Mouse (Mus musculus) kidney, embryonic 14.5 days (tissue): Measurements from ENCODE around the gene Pitpnm2. TPM values are rescaled to one million over a fixed set of nuclear protein-coding genes. Genes with fewer than 3 reads are reported as not detected.
"Not testable (repeated sequence)": the region's sequence is repeated elsewhere in the genome, so short reads cannot be mapped to it uniquely, and the experiment has no call there.

Experiments
- ATAC-seq: fragments of 200-750 bp; cut with Nextera tagmentation; 2 replicates; pipeline ENCODE4 v1.8.0; 2017; ENCODE audit warnings: moderate number of reproducible peaks, mild to moderate bottlenecking, moderate TSS enrichment, moderate library complexity; ENCODE audit not compliant: low FRiP score, low TSS enrichment
- H3K27ac ChIP-seq: fragments of 300-500 bp; sonication (generic); 2 replicates; pipeline ENCODE4 v1.5.1; 2014; ENCODE audit warnings: low read depth, mild to moderate bottlenecking, low read length, moderate library complexity, mixed read lengths
- H3K27me3 ChIP-seq: fragments of 300-500 bp; sonication (generic); 2 replicates; pipeline ENCODE4 v1.6.1; 2014; ENCODE audit warnings: mild to moderate bottlenecking, low read length; ENCODE audit not compliant: control insufficient read depth, insufficient read depth
- H3K36me3 ChIP-seq: fragments of 300-500 bp; sonication (generic); 2 replicates; pipeline ENCODE4 v1.6.1; 2014; ENCODE audit warnings: low read length, mixed read lengths; ENCODE audit not compliant: control insufficient read depth, insufficient read depth
- H3K4me1 ChIP-seq: fragments of 300-500 bp; sonication (generic); 2 replicates; pipeline ENCODE4 v1.6.1; 2014; ENCODE audit warnings: low read length, mixed read lengths; ENCODE audit not compliant: control insufficient read depth, insufficient read depth
- H3K4me2 ChIP-seq: fragments of 300-500 bp; sonication (generic); replicated peaks from 2 replicates; pipeline ENCODE4 v1.6.1; 2014; ENCODE audit warnings: low read depth, mild to moderate bottlenecking, low read length
- H3K4me3 ChIP-seq: fragments of 300-500 bp; sonication (generic); 2 replicates; pipeline ENCODE4 v1.5.1; 2014; ENCODE audit warnings: mild to moderate bottlenecking, low read length
- H3K9ac ChIP-seq: fragments of 300-500 bp; sonication (generic); 2 replicates; pipeline ENCODE4 v1.6.1; 2014; ENCODE audit warnings: low read depth, mild to moderate bottlenecking, low read length, moderate library complexity
- H3K9me3 ChIP-seq: fragments of 300-500 bp; sonication (generic); 2 replicates; pipeline ENCODE4 v1.6.1; 2016; ENCODE audit warnings: low read length; ENCODE audit not compliant: control insufficient read depth
- WGBS: fragments of 180-500 bp; shearing (Covaris S2); extraction: QIAGEN DNeasy Blood & Tissue Kit; methylation state at CpG from one replicate; pipeline ENCODE4 v1.1.7; 2014; 5-methylcytosine and 5-hydroxymethylcytosine counted together
- polyA plus RNA-seq: library from polyadenylated mRNA; unstranded; fragments of >200 nt; fragmentation: Nextera tagmentation; extraction: Ambion mirVana; gene quantifications from 2 replicates; pipeline ENCODE4 v1.2.1, GENCODE M21; 2014

Gene Pitpnm2
- 5.1 and 7.0 TPM in 2 replicates for polyA plus RNA-seq

DNA sequence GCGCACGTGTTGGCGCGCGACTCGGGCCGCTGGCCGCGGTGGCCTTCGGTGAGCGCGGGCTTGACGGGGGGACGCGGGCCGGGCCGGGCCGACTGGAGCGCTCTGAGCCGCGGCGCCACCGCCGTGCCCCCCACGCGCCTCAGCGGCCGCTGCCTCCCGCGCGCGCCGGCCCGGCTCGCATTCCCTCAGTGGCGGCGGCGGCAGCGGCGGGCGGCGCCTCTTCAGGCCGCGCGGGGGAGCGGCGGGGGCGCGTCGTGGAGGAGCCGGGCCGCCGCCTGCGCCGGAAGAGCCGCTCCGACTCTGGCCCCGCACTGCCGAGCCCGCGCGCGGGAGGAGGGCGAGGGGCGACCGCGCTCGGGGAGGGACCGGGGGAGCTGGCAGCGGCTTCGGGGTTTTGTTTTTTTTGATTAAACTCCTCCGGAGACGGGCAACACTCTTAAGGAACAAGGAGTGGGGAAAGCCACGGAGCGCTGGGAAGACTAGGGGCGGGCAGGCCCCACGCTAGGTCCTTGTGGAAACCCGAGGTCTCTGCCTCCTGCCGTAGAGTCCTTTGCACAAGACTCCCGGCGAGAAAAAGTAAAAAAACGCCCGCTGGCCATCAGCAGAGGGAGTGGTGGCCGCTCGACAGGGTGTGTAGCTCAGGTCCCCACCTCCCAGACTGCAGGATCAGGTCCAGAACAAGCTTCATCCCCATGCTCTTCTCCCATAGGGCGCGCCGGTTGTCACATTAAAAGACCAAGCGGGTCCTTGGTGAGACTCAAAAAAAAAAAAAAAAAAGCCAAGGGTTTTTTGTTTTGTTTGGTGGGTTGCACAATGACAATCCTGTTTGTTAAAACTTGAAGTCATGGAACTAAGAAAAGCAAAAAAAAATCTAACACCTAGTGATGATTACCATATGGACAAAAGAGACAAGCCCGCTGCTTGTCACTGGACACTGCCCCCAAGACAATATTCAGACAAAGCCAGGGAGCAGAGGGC, at the start of gene Pitpnm2:
Gene Pitpnm2 (minus strand): TSS at position 147 of the 978 bp plus-strand sequence.
- H3K27ac ChIP-seq, result peak within 1 kb of the TSS; percentile 49; the same call in 1 of the 2 replicates
- WGBS, result 1% methylated on average over 62 of the region's 90 CpGs
- H3K9ac ChIP-seq, result peak within 1 kb of the TSS; percentile 88

DNA sequence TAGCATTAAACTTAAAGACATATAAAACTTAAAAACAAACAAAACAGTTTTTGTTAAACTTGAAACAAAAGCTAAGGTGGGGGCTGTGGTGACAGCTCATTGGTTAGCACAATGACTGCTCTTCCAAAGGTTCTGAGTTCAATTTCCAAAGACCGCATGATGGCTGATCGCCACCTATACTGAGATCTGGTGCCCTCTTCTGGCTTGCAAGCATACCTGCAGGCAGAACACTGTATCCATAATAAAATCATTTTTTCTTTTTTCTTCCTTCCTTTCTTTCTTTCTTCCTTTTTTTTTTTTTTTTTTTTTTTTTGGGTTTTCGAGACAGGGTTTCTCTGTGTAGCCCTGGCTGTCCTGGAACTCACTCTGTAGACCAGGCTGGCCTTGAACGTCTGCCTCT, 49.7 kb upstream of the Pitpnm2 start:
- not testable (repeated sequence) for H3K27ac ChIP-seq, H3K4me1 ChIP-seq, H3K9ac ChIP-seq, H3K4me2 ChIP-seq, H3K27me3 ChIP-seq, H3K4me3 ChIP-seq, H3K9me3 ChIP-seq, ATAC-seq
- 73% methylated on average over 3 of the region's 4 CpGs for WGBS
- peaks cover 61% of the 10 kb centered on the region for H3K36me3 ChIP-seq

More for the DNA sequence above, at the start of gene Pitpnm2:
- Histone ChIP-seq H3K9me3 (no peaks in the 10 kb centered on the region), H3K4me2 (peak within 1 kb of the TSS; percentile 87), H3K4me1 (peaks cover 12% of the 10 kb centered on the region), H3K27me3 (no peaks in the 10 kb centered on the region), H3K36me3 (peaks cover 11% of the 10 kb centered on the region; the same call in 1 of the 2 replicates), H3K4me3 (peak within 1 kb of the TSS; percentile 53)
- ATAC-seq, result peak; percentile 67

- H3K27ac ChIP-seq, result no peak overlapping the region
- peaks cover 61% of the 10 kb centered on the region for H3K36me3 ChIP-seq
- H3K4me2 ChIP-seq, result no peak overlapping the region
- H3K27me3 ChIP-seq, result no peaks in the 10 kb centered on the region
- H3K9me3 ChIP-seq, result no peaks in the 10 kb centered on the region
- H3K4me3 ChIP-seq, result no peak overlapping the region
- no peaks in the 10 kb centered on the region for H3K4me1 ChIP-seq
- no peak for ATAC-seq
- 96% methylated on average over 4 of the region's 4 CpGs for WGBS
- no peak overlapping the region for H3K9ac ChIP-seq
Observed at GRCm38 (mm10) chr5:124296475-124296874, 46.9 kb upstream of the Pitpnm2 start.

DNA sequence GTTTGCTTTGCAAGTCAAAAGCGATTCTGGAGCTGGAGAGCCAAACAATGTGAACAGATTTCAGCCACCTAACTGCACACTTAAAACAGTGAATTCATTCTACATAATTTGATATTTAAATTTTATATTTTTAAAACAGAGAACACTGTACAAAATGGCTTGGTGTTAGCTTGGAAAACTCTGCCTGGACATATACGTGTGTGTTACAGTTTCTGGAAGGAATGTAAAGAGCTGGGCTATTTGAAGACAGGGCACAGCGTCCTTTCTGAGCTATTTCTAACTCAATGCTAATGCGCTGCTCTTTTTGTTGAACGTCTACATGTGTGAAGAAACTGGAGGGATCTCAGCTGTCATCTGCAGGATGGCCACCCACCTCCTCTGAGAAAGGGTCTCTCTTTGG, 44.4 kb upstream of the Pitpnm2 start:
- H3K4me3 ChIP-seq, result no peak overlapping the region
- no peak overlapping the region for H3K27ac ChIP-seq
- H3K9ac ChIP-seq, result no peak overlapping the region
- H3K9me3 ChIP-seq, result no peaks in the 10 kb centered on the region
- peaks cover 76% of the 10 kb centered on the region for H3K36me3 ChIP-seq
- H3K27me3 ChIP-seq, result no peaks in the 10 kb centered on the region
- no peak overlapping the region for H3K4me2 ChIP-seq
- no peaks in the 10 kb centered on the region for H3K4me1 ChIP-seq
- no peak for ATAC-seq
- WGBS, result 90% methylated on average over 5 of the region's 5 CpGs

DNA sequence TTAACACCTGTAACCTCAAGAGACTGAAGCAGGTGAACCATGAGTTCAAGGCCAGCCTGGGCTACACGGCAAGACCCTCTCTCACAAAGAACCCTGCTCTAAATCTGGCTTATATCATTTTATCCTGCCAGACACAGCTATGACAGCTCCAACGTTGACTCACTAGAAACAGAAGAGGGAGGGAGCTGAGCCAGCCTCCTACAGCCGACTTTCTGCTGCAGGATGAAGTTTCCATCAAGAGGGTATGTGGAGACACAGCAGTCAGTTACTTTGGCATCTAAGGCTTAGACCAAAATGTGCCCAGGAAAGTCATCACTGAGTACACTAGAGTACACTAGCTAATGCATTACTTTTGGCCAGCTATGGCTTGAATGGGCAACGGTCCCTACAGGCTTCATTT, 40.7 kb upstream of the Pitpnm2 start:
- no peak overlapping the region for H3K27ac ChIP-seq
- H3K9me3 ChIP-seq, result 0 out of 2 replicates have a peak, but pooled peaks cover 2% of the 10 kb centered on the region
- no peaks in the 10 kb centered on the region for H3K27me3 ChIP-seq
- H3K4me1 ChIP-seq, result no peaks in the 10 kb centered on the region
- WGBS, result 93% methylated on average over 4 of the region's 4 CpGs
- no peak for ATAC-seq
- H3K4me3 ChIP-seq, result no peak overlapping the region
- no peak overlapping the region for H3K9ac ChIP-seq
- peaks cover 78% of the 10 kb centered on the region for H3K36me3 ChIP-seq
- H3K4me2 ChIP-seq, result no peak overlapping the region

DNA sequence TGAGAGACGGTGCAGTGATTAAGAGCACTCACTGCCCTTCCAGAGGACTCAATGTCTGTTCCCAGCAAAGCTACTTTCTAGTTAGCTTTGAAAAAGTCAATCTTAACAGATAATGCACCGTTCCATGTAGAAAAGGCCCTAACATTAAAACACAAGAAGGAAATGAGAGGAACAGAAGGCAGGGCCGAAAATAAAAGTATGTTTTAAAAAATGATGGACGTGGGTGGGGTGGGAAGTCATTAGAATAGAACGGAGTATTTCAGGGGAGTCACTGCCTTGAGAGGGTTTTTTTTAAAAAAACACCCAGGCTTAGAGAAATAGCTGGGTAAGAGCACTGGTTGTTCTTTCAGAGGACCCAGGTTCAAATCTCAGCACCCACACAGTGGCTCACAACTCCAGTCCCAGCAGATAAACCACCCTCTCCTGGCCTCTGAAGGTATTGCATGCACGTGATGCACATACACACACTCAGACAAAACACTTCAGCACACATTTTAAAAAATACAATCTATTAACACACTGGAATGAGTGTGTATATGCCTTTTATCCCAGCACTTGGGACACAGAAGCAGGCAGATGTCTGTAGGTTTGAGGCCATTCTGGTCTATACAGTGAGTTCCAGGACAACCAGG, 38.2 kb upstream of the Pitpnm2 start:
- no peak for ATAC-seq
- Histone ChIP-seq H3K27me3 (no peaks in the 10 kb centered on the region), H3K9ac (no peak overlapping the region), H3K27ac (no peak overlapping the region), H3K9me3 (0 out of 2 replicates have a peak, but pooled peaks cover 2% of the 10 kb centered on the region), H3K4me1 (no peaks in the 10 kb centered on the region), H3K36me3 (peaks cover 73% of the 10 kb centered on the region), H3K4me2 (no peak overlapping the region), H3K4me3 (no peak overlapping the region)
- WGBS, result 98% methylated on average over 6 of the region's 6 CpGs

DNA sequence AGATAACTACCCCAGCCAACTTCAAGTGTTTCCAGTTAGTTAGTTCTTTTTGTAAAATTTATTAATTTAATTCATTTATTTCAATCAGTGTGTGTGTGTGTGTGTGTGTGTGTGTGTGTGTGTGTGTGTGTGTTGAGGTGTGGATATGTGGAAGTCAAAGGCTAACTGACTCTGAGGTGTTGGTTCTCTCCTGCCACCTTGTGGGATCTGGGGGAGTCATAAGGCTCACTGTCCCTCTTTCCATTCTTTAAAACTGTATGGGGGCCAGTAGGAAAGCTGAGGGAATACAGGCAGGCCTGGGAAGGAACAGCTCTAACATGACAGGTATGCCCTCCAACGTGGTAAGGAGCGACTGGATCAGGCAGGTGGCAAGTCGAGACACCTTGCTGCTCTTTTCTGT, 34.8 kb upstream of the Pitpnm2 start:
- Histone ChIP-seq H3K4me1 (no peaks in the 10 kb centered on the region), H3K4me2 (no peak overlapping the region), H3K9me3 (0 out of 2 replicates have a peak, but pooled peaks cover 2% of the 10 kb centered on the region), H3K27me3 (no peaks in the 10 kb centered on the region), H3K4me3 (no peak overlapping the region), H3K27ac (no peak overlapping the region), H3K9ac (no peak overlapping the region), H3K36me3 (peaks cover 52% of the 10 kb centered on the region)
- ATAC-seq, result no peak
- 74% methylated on average over 3 of the region's 3 CpGs for WGBS

DNA sequence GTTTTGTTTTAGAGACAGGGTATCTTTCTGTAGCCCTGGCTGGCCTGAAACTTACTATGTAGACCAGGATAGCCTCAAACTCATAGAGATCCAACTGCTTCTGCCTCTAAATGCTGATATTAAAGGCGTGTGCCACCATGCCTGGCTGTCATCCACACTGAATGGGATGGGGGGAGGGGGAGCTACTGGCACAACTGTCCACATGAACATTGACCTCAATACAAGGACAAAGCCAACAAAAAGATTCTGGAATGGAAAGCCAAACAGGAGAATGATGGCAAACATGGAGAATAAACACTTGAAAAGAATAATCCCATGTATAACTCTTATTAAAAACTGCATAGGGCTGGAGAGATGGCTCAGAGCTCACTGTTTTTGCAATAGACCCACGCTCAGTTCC, 33.3 kb upstream of the Pitpnm2 start:
- no peak overlapping the region for H3K4me2 ChIP-seq
- no peaks in the 10 kb centered on the region for H3K27me3 ChIP-seq
- H3K9me3 ChIP-seq, result 0 out of 2 replicates have a peak, but pooled peaks cover under 1% of the 10 kb centered on the region
- H3K27ac ChIP-seq, result no peak overlapping the region
- no peaks in the 10 kb centered on the region for H3K4me1 ChIP-seq
- H3K9ac ChIP-seq, result no peak overlapping the region
- H3K4me3 ChIP-seq, result no peak overlapping the region
- no peak for ATAC-seq
- peaks cover 56% of the 10 kb centered on the region for H3K36me3 ChIP-seq
- WGBS, result 86% methylated on average over 2 of the region's 2 CpGs

DNA sequence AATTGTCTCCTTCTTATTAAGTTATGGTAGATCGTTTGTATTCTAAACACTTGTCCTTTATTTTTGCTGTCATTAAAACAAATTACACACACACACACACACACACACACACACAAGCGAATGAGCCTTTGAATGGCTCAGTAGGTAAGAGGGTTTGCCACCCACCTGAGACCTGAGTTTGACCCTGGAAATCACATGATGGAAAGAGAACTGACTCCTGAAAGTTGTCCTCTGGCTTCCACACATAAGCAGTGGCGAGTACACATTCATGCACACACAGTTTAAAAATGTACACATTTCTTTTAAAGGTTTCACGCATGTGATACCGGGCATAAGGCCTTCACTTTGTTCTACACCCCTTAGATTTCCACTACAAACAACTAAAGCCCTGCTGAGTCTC, 20.7 kb upstream of the Pitpnm2 start:
- Histone ChIP-seq H3K9me3 (no peaks in the 10 kb centered on the region), H3K36me3 (peaks cover 19% of the 10 kb centered on the region), H3K9ac (no peak overlapping the region), H3K4me1 (no peaks in the 10 kb centered on the region), H3K27me3 (no peaks in the 10 kb centered on the region), H3K4me3 (no peak overlapping the region), H3K27ac (no peak overlapping the region), H3K4me2 (no peak overlapping the region)
- ATAC-seq, result no peak
- WGBS, result 92% methylated on average over 5 of the region's 5 CpGs
